Mouse (Mus musculus) urinary bladder, postnatal 36 days (tissue): ENCODE data around the gene Dph2.
A peak's percentile ranks its signal among the peaks of the same experiment; 100 is the strongest.

ENCODE experiments used
- DNase-seq, 2 experiments: peaks; one replicate each; pipeline ENCODE4 v3.0.0; 2022; ENCODE audit warnings: low spot score in 2 of 2, mixed read lengths in 1 of 2

The Dph2 gene

GRCm38 (mm10) chr4:117912131-117912561 lies 20.3 kb upstream of the Dph2 start:
- no peak for DNase-seq

DNA sequence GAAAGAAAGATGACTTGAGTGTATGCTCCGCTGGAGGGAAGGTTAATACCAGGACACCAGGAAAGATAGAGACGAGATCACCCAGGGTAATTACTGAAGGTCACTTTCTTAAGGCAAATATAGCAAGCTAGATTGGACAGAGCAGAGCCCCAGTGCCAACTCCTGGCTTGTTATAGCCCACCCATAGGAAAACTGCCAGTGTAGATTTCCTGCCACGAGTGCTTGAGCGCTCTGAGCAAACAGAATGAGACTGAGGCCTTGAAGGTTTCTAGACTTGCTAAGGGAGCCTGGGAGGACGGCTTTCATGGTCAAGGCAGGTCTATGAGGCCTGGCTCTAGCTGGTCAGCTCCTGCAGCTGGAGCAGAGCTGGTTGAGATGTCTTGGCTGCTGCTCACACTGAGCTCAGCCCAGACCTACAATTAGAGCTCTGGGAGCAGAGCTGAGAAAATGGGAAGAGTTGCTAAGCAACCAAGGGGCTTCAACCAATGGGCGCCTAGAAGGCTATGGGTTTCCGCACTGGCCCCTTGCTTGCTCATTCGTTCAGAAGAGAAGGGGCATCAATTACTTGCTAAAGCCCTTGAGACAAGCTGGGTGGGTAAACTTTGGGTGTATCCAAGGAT lies 17.1 kb upstream of the Dph2 start:
- no peak for DNase-seq

- DNase-seq, result no peak
These were observed 14.4 kb upstream of the Dph2 start for GRCm38 (mm10) chr4:117906196-117906595.

DNA sequence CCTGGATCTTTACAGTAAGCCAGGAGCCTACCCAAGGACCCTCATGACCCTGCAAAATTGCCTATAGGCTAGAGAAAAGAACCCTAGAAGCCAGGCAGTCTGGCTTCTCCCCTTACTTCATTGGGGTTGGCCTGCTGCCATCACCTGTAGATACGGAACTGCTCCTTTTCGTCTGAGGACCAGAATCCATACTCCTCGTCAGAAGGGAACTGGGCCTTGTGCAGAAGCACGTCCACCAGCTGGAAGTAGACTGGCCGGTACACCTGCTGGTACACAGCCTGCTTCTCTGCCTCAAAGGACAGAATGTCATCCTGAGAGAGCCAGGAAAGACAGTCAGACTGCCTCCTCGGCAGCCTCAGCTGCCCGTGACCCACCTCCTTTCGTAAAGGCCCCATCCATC lies 12.9 kb upstream of the Dph2 start:
- DNase-seq, result no peak

DNA sequence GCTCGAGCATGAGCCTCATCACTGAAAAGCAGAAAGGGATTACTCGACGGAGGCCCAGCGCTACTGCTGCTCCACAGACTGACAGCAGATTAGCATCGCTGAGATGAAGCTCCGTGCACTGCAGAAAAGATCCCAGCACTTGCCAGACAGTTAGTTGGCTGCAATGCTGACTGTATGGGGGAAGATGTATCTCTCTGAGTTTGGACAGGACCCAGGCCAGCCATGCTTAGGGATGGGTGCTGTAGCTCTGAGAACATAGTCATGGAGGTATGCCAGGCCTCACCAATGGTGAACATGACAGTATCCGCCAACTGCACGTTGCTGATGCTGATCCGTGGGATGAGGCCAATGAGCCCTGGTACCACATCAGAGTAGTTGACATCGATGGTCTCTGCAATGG lies 12.3 kb upstream of the Dph2 start:
- DNase-seq, result no peak

- no peak for DNase-seq
These were observed 6.3 kb upstream of the Dph2 start for GRCm38 (mm10) chr4:117898111-117898510.

GRCm38 (mm10) chr4:117896031-117896430 lies 4.2 kb upstream of the Dph2 start:
- no peak for DNase-seq

- no peak for DNase-seq
These were observed 3.5 kb upstream of the Dph2 start for GRCm38 (mm10) chr4:117895339-117895738.

GRCm38 (mm10) chr4:117894601-117895000 lies 2.8 kb upstream of the Dph2 start:
- DNase-seq, result no peak

GRCm38 (mm10) chr4:117893376-117893775 lies 1.5 kb upstream of the Dph2 start:
- peak in 1 of 2 experiments; percentile 49 for DNase-seq

DNA sequence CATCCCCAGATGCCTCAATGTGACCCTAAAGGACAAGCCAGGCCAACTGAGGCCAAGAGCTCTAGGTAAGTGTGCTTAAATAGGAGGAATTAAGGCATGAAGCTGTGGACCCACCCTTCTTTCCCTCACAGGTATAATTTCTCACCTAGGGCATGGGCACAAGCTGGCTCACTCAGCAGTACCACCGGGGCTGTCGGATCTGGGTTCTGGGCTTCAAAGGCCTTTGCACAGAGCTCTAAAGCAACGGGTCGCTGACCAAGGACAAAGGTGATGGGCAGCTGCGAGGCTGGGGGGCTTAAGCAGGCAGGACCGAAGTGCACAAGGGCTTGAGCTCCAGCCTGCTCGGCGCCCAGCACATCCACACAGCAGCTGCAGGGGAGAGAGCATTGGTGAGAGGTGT lies 1.1 kb downstream of the Dph2 start:
- no peak for DNase-seq

GRCm38 (mm10) chr4:117890031-117890430 lies 1.8 kb downstream of the Dph2 start:
- DNase-seq, result no peak

- no peak for DNase-seq
These were observed 2.4 kb downstream of the Dph2 start for GRCm38 (mm10) chr4:117889471-117889870.

GRCm38 (mm10) chr4:117887920-117888319 lies 3.9 kb downstream of the Dph2 start:
- no peak for DNase-seq

GRCm38 (mm10) chr4:117887133-117887532 lies 4.7 kb downstream of the Dph2 start, which contains the start of gene Atp6v0b:
Gene Atp6v0b (minus strand): TSS chr4:117887333.
- DNase-seq, result peak; percentile 86 to 94

DNA sequence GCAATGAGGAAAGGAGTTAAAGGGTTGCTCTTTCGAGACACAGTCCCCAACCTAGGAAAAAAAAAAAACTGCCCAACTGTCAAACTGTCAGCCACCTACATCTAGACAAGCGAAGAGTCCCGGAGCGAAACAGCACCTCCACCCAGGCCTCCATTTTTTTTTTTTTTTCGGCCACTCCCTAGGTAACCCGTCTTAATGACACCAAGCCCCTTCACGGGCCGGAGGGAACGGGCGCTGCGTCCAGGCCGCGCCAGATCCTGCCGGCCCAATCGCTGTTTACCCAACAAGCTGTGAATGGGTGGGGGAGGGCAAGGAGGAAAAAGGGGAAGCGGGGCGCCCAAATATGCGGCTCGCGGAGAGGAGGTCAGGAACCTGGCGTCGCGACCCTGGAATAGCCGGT lies 5.2 kb downstream of the Dph2 start:
- DNase-seq, result no peak

GRCm38 (mm10) chr4:117885994-117886393 lies 5.8 kb downstream of the Dph2 start:
- DNase-seq, result no peak

- no peak for DNase-seq
These were observed 6.7 kb downstream of the Dph2 start for GRCm38 (mm10) chr4:117885093-117885492.

- no peak for DNase-seq
These were observed 7.7 kb downstream of the Dph2 start for GRCm38 (mm10) chr4:117884146-117884545.

GRCm38 (mm10) chr4:117882701-117883691 lies 8.8 kb downstream of the Dph2 start, which contains the start of gene B4galt2:
Gene B4galt2 (minus strand): TSS chr4:117883487.
- peak; percentile 18 to 25 for DNase-seq

DNA sequence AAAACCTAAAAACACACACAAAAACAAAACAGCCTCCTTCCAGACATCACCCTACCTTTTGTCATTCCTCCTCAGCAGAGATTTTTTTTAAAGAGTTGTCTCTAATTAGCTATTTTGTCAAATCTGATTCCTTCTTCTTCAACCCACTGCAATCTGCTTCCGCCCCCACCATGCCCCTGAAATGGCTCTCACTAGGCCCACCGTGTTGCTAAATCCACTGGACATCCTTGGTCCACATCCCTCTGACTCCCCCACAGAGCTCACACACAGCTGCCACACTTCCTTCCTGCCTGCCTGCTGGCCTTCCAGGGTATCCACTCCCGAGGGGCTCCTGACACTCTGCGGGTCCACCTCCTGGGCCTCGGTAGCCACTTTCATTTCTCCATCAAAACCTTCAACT lies 13.1 kb downstream of the Dph2 start:
- DNase-seq, result no peak

DNA sequence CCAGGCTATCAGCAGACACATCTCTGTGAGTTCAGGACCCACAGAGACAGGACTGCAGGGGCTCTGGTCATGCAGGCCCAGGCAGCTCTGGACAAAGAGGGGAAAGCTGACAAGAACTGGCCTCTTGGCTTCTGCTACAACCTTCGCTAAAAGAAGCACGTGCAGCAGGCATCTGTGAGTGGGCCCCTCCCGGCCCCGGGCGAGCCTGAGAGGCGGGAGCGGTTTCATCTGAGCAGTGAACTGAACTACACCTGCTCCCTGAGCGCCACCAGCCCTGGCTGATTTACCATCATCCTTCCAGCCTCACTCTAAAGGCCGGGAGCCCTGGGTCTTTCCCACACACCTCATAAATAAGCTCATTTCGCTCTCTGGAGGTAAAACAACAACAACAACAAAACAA lies 13.5 kb downstream of the Dph2 start:
- no peak for DNase-seq

- no peak for DNase-seq
These were observed 18.2 kb downstream of the Dph2 start for GRCm38 (mm10) chr4:117873615-117874014.
